In the genomic region with DNA sequence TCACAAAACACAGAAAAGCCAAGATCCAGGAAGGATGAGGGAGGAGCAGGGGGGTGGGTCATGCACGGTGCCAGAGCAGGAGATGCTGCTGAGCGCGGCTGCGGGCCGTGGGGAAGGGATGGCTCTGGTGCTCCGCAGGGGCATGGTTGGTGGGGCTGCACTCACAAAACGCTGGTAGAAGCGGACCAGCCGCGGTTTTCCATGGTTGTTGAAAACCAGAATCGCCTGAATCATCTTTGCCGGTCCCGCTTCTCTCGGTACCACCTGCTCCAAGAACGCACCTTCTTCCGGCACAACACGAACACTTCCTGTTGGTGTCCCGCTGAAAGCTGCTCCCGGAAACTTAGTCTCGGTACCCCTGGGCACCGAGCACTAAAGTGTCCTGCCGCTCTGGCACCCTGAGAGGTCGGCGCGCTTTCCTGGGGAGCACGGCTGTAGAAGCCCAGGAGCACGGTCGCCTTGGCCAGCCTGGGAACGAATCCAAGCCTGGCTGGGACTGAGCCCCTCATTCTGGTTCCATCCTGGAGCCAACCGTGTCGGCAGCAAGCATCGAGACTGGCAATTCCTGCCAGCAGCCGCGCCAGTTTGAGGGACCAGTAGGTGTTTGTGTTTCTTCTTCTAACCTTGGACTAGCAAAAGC, we compare ENCODE assay signal across 8 mouse cellular contexts. TPM values are rescaled to one million over a fixed set of nuclear protein-coding genes. Genes with fewer than 3 reads are reported as not detected.
DNase-seq lines count a peak whose midpoint lies in the region; ATAC-seq and TF ChIP-seq lines count a peak whose summit lies in the region.

Gene Ap3s2 (minus strand): TSS at position 306 of the 640 bp plus-strand sequence.

- no peak for TF ChIP-seq CTCF in G1E (IDR thresholded peaks at IDR 0.05; ENCODE audit: low read depth, low read length)
- TF ChIP-seq CTCF in layer of hippocampus, adult 2 months (conservative IDR thresholded peaks at IDR 0.05), result no peak
- no peak for TF ChIP-seq CTCF in lung, embryonic 14.5 days (IDR thresholded peaks at IDR 0.05; ENCODE audit: low read depth)
- TF ChIP-seq CTCF in olfactory bulb, adult 2 months (IDR thresholded peaks at IDR 0.05; ENCODE audit: insufficient read depth, low read depth, low read length), result no peak
- 0 out of 2 replicates have a peak, but pooled peaks have one; percentile 35 for TF ChIP-seq CTCF in thymus, adult 2 months (IDR thresholded peaks at IDR 0.05; ENCODE audit: borderline replicate concordance, control insufficient read depth, extremely low read depth, insufficient read depth, low read length, poor library complexity)

- TF ChIP-seq POLR2A in olfactory bulb, adult 2 months (IDR thresholded peaks at IDR 0.05; ENCODE audit: insufficient read depth, low read depth, low read length), result peak; percentile 53
- TF ChIP-seq POLR2A in thymus, adult 2 months (IDR thresholded peaks at IDR 0.05; ENCODE audit: control insufficient read depth, extremely low read depth, insufficient read depth, low read length, poor library complexity), result peak; percentile 41; the same call in 1 of the 2 replicates

- DNase-seq in G1E (ENCODE audit: low spot score), result peak; percentile 70
- peak; percentile 82 to 92 for DNase-seq in cerebellum, adult 18-20 months
- peak; percentile 87 to 91 for DNase-seq in heart, postnatal 36 days
- peak; percentile 87 to 89 for DNase-seq in layer of hippocampus, adult 2 months (ENCODE audit: low spot score in 2 of 2)
- peak; percentile 93 for DNase-seq in lung, embryonic 14.5 days
- peak; percentile 86 for DNase-seq in thymus, adult 2 months

- H3K9me3 ChIP-seq in G1E (replicated peaks), result no peaks in the 10 kb centered on the region
- H3K9me3 ChIP-seq in forebrain, embryonic 16.5 days (ENCODE audit: control insufficient read depth, low read length), result no peaks in the 10 kb centered on the region
- H3K9me3 ChIP-seq in lung, embryonic 14.5 days (ENCODE audit: low read depth, low read length), result no peaks in the 10 kb centered on the region

- H3K4me1 ChIP-seq in G1E (ENCODE audit: insufficient read depth, low read depth, low read length), result peaks cover 20% of the 10 kb centered on the region
- H3K4me1 ChIP-seq in forebrain, embryonic 16.5 days (replicated peaks; ENCODE audit: control insufficient read depth, insufficient read depth, low read length), result peaks cover 12% of the 10 kb centered on the region
- 0 out of 2 replicates have a peak, but pooled peaks cover 3% of the 10 kb centered on the region for H3K4me1 ChIP-seq in lung, embryonic 14.5 days (ENCODE audit: insufficient read depth)
- H3K4me1 ChIP-seq in olfactory bulb, adult 2 months (ENCODE audit: control insufficient read depth, insufficient read depth, low read length), result peaks cover 3% of the 10 kb centered on the region; the same call in 1 of the 2 replicates
- 0 out of 2 replicates have a peak, but pooled peaks cover 2% of the 10 kb centered on the region for H3K4me1 ChIP-seq in thymus, adult 2 months (replicated peaks; ENCODE audit: control insufficient read depth, insufficient read depth, low read length)

- peaks cover 33% of the 10 kb centered on the region for H3K36me3 ChIP-seq in G1E (replicated peaks)
- H3K36me3 ChIP-seq in forebrain, embryonic 16.5 days (ENCODE audit: control insufficient read depth, insufficient read depth), result no peaks in the 10 kb centered on the region
- no peaks in the 10 kb centered on the region for H3K36me3 ChIP-seq in lung, embryonic 14.5 days (ENCODE audit: insufficient read depth)
- no peaks in the 10 kb centered on the region for H3K36me3 ChIP-seq in thymus, adult 2 months (ENCODE audit: control insufficient read depth, insufficient read depth, low read length)

- no peaks in the 10 kb centered on the region for H3K27me3 ChIP-seq in G1E (ENCODE audit: insufficient read depth, low read length)
- H3K27me3 ChIP-seq in forebrain, embryonic 16.5 days (replicated peaks; ENCODE audit: control insufficient read depth, insufficient read depth, low read length), result no peaks in the 10 kb centered on the region
- no peaks in the 10 kb centered on the region for H3K27me3 ChIP-seq in lung, embryonic 14.5 days (ENCODE audit: insufficient read depth, low read length)
- no peaks in the 10 kb centered on the region for H3K27me3 ChIP-seq in thymus, adult 2 months (ENCODE audit: control insufficient read depth, insufficient read depth, low read length)

- peak within 1 kb of the TSS; percentile 91 for H3K9ac ChIP-seq in forebrain, embryonic 16.5 days (replicated peaks; ENCODE audit: low read depth, low read length)
- H3K9ac ChIP-seq in lung, embryonic 14.5 days, result peak within 1 kb of the TSS; percentile 67

- peak within 1 kb of the TSS; percentile 82 for H3K4me3 ChIP-seq in G1E (ENCODE audit: low read depth, low read length)
- H3K4me3 ChIP-seq in forebrain, embryonic 16.5 days (replicated peaks; ENCODE audit: low read length), result peak within 1 kb of the TSS; percentile 86
- H3K4me3 ChIP-seq in layer of hippocampus, adult 2 months, result peak within 1 kb of the TSS; percentile 88
- peak within 1 kb of the TSS; percentile 68 for H3K4me3 ChIP-seq in lung, embryonic 14.5 days (ENCODE audit: low read depth, low read length)
- H3K4me3 ChIP-seq in olfactory bulb, adult 2 months (ENCODE audit: insufficient read depth, low read depth, low read length), result peak within 1 kb of the TSS; percentile 59
- peak within 1 kb of the TSS; percentile 77 for H3K4me3 ChIP-seq in thymus, adult 2 months (ENCODE audit: control insufficient read depth, insufficient read depth, low read length)

- H3K27ac ChIP-seq in forebrain, embryonic 16.5 days (ENCODE audit: low read length), result peak within 1 kb of the TSS; percentile 87
- peak within 1 kb of the TSS; percentile 85 for H3K27ac ChIP-seq in layer of hippocampus, adult 2 months
- H3K27ac ChIP-seq in lung, embryonic 14.5 days (ENCODE audit: low read depth), result peak within 1 kb of the TSS; percentile 67; the same call in 1 of the 2 replicates
- peak within 1 kb of the TSS; percentile 66 for H3K27ac ChIP-seq in olfactory bulb, adult 2 months (ENCODE audit: insufficient read depth, low read depth, low read length)
- H3K27ac ChIP-seq in thymus, adult 2 months (ENCODE audit: control insufficient read depth, insufficient read depth, low read length), result no peak within 1 kb of the TSS

- H3K4me2 ChIP-seq in forebrain, embryonic 16.5 days (ENCODE audit: low read length), result peak within 1 kb of the TSS; percentile 76
- H3K4me2 ChIP-seq in lung, embryonic 14.5 days, result peak within 1 kb of the TSS; percentile 70

- under 1% methylated on average over 34 of the region's 34 CpGs for WGBS in forebrain, embryonic 16.5 days
- WGBS in lung, embryonic 14.5 days, result under 1% methylated on average over 34 of the region's 34 CpGs
- WGBS in olfactory bulb, adult 2 months, result under 1% methylated on average over 34 of the region's 34 CpGs
- under 1% methylated on average over 34 of the region's 34 CpGs for WGBS in thymus, adult 2 months

- peak; percentile 76 for ATAC-seq in G1E (ENCODE audit: extremely low read depth, insufficient number of reproducible peaks, low FRiP score, poor library complexity, severe bottlenecking)
- peak; percentile 99 for ATAC-seq in forebrain, embryonic 16.5 days
- ATAC-seq in lung, embryonic 14.5 days (ENCODE audit: insufficient read depth), result peak; percentile 97

- intact Hi-C loops in heart, postnatal 36 days (cut with DNase I), result no loop called here

RNA-seq across cellular contexts. Expression of gene Ap3s2, which starts in this region (rescaled TPM):
- total RNA-seq in G1E (2014; fragmentation: Nextera tagmentation) (23.9 and 28.9 TPM in 2 replicates), G1E (2017) (5.6 and 6.0 TPM in 2 replicates)
- 6.8 and 7.1 TPM in 2 replicates for polyA plus RNA-seq in G1E (2012)
- 45.1 and 48.7 TPM in 2 replicates for polyA plus RNA-seq in forebrain, embryonic 16.5 days (2015; fragmentation: Nextera tagmentation; extraction: Ambion mirVana)
- 10 to 100 TPM; 21.1 to 24.6 TPM for total RNA-seq in heart, postnatal 36 days (2021)
- 10 to 100 TPM; 47.4 to 49.8 TPM for total RNA-seq in layer of hippocampus, adult 2 months (2021)
- 30.6 and 32.4 TPM in 2 replicates for polyA plus RNA-seq in lung, embryonic 14.5 days (2014; fragmentation: Nextera tagmentation; extraction: Ambion mirVana)
- polyA plus RNA-seq in olfactory bulb, adult 2 months (2012; ENCODE audit: insufficient read depth, insufficient read length, low replicate concordance, missing spikeins), result not detected in 2 replicates
- 21.7 and 22.4 TPM in 2 replicates for polyA plus RNA-seq in thymus, adult 2 months (2012; rRNA removed)
